Mouse (Mus musculus): ENCODE data around the gene F830045P16Rik. TPM values are rescaled to one million over a fixed set of nuclear protein-coding genes. Genes with fewer than 3 reads are reported as not detected.
"Not testable (repeated sequence)": the region's sequence is repeated elsewhere in the genome, so short reads cannot be mapped to it uniquely, and the experiment has no call there.

The F830045P16Rik gene
- total RNA-seq, 2 experiments from 2014 or later: not detected

GRCm38 (mm10) chr2:129489496-129490285 is 46.7 kb downstream of the F830045P16Rik start:
- DNase-seq: no peak

GRCm38 (mm10) chr2:129483150-129483549 is 53.3 kb downstream of the F830045P16Rik start:
- no peak for DNase-seq

GRCm38 (mm10) chr2:129471905-129472304 is 64.5 kb downstream of the F830045P16Rik start:
- DNase-seq: peak in 1 of 2 experiments; percentile 7

- no peak for DNase-seq
Measured at GRCm38 (mm10) chr2:129470839-129471238, 65.6 kb downstream of the F830045P16Rik start.

GRCm38 (mm10) chr2:129438772-129439171 is 97.6 kb downstream of the F830045P16Rik start:
- DNase-seq: not testable (repeated sequence)

GRCm38 (mm10) chr2:129435154-129435553 is 101.2 kb downstream of the F830045P16Rik start:
- no peak for DNase-seq

GRCm38 (mm10) chr2:129423741-129424140 is 112.7 kb downstream of the F830045P16Rik start:
- no peak for DNase-seq

GRCm38 (mm10) chr2:129420897-129421561 is 115.4 kb downstream of the F830045P16Rik start:
- no peak for DNase-seq

GRCm38 (mm10) chr2:129419361-129419880 is 117.0 kb downstream of the F830045P16Rik start:
- DNase-seq: no peak

GRCm38 (mm10) chr2:129414593-129414992 is 121.8 kb downstream of the F830045P16Rik start:
- DNase-seq: no peak

- no peak for DNase-seq
Measured at GRCm38 (mm10) chr2:129413488-129413887, 122.9 kb downstream of the F830045P16Rik start.

- DNase-seq: no peak
Measured at GRCm38 (mm10) chr2:129411651-129412050, 124.8 kb downstream of the F830045P16Rik start.

GRCm38 (mm10) chr2:129410344-129410743 is 126.1 kb downstream of the F830045P16Rik start:
- no peak for DNase-seq

GRCm38 (mm10) chr2:129408476-129408875 is 127.9 kb downstream of the F830045P16Rik start:
- peak; percentile 76 to 85 for DNase-seq

Other genes with a start within 250 kb of the F830045P16Rik start
- gene Ckap2l, start 239.4 kb downstream of the F830045P16Rik start, total RNA-seq (2021): 1 to 10 TPM; 3.0 to 3.5 TPM
- gene Il1a, start 226.6 kb downstream of the F830045P16Rik start, total RNA-seq (2021): under 1 TPM in 1 of 2 experiments, not detected in 1; 0.17 TPM
- 1 to 10 TPM in 1 of 2 experiments, under 1 TPM in 1; 0.82 to 1.7 TPM for gene Il1b, start 165.5 kb downstream of the F830045P16Rik start, total RNA-seq (2021)
- gene Sirpa, start 56.2 kb upstream of the F830045P16Rik start, total RNA-seq (2021): 10 to 100 TPM; 37.5 to 66.5 TPM
- under 1 TPM; 0.10 to 0.30 TPM for gene Pdyn, start 163.2 kb upstream of the F830045P16Rik start, total RNA-seq (2021)

Data from adrenal gland, postnatal 36 days (tissue).